Mouse (Mus musculus) testis, adult 2 months (tissue): Measurements from ENCODE around the gene Gcnt4.

Source experiments
- CTCF ChIP-seq: fragments of 200-500 bp; IDR thresholded peaks from 2 replicates; pipeline ENCODE4 v1.5.1; 2012; ENCODE audit warnings: low read depth, mild to moderate bottlenecking, inconsistent platforms, low read length, moderate library complexity; ENCODE audit not compliant: control insufficient read depth, insufficient read depth, insufficient replicate concordance
- POLR2A ChIP-seq: fragments of 200-500 bp; IDR thresholded peaks from 2 replicates; pipeline ENCODE4 v1.6.1; 2012; ENCODE audit warnings: low read depth, mild to moderate bottlenecking, inconsistent platforms, low read length, moderate library complexity; ENCODE audit not compliant: control insufficient read depth

DNA sequence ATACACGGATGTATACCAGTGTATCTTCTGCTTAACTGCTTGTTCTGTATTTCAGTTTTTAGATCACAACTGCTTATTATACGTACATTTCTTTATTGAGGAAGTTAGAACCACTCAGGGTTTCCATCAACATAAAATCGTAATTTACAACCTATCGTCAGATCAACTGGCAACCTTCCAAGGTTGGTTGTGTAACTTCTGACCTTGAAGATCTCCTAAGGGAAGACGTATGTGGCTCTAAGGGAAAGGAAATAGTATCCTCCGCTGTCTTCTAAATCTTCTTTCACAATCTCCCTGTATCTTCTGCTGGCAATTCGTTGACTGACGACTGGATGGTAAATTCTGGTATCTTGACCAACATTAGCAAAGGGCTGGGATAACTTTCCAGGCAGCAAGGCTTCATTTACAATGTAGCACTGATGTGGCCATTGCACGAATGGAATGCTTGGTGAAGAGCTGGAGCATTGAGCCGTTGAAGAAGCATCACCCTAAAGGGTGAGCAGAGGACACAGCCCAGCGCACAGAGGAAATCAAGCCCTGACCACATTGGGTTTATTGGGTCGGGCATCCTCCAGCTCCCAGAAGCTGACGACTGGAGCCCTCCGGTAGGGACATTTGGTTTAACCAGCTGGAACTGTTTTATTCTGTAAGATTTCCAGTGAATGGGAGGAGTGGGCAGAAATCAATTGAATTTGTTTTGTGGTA, 66.2 kb downstream of the Gcnt4 start:
- TF ChIP-seq CTCF: no peak
- no peak for TF ChIP-seq POLR2A
